Mouse (Mus musculus) midbrain, embryonic 12.5 days (tissue): ENCODE data around the gene Edem3. TPM values are rescaled to one million over a fixed set of nuclear protein-coding genes. Genes with fewer than 3 reads are reported as not detected.
"Not testable (repeated sequence)": the region's sequence is repeated elsewhere in the genome, so short reads cannot be mapped to it uniquely, and the experiment has no call there.

Experiments
- ATAC-seq: fragments of 200-750 bp; cut with Nextera tagmentation; 2 replicates; pipeline ENCODE4 v1.8.0; 2017; ENCODE audit warnings: low read depth, moderate TSS enrichment, moderate library complexity; ENCODE audit not compliant: low FRiP score
- H3K27ac ChIP-seq: fragments of 300-500 bp; sonication (generic); replicated peaks from 2 replicates; pipeline ENCODE4 v1.5.1; 2016; ENCODE audit warnings: mild to moderate bottlenecking
- H3K27me3 ChIP-seq: fragments of 300-500 bp; sonication (generic); 2 replicates; pipeline ENCODE4 v1.6.1; 2016; ENCODE audit warnings: mild to moderate bottlenecking
- H3K36me3 ChIP-seq: fragments of 300-500 bp; sonication (generic); 2 replicates; pipeline ENCODE4 v1.6.1; 2016
- H3K4me1 ChIP-seq: fragments of 300-500 bp; sonication (generic); 2 replicates; pipeline ENCODE4 v1.6.1; 2016
- H3K4me2 ChIP-seq: fragments of 300-500 bp; sonication (generic); replicated peaks from 2 replicates; pipeline ENCODE4 v1.6.1; 2016; ENCODE audit warnings: mild to moderate bottlenecking, moderate library complexity
- H3K4me3 ChIP-seq: fragments of 300-500 bp; sonication (generic); 2 replicates; pipeline ENCODE4 v1.5.1; 2016; ENCODE audit warnings: mild to moderate bottlenecking
- H3K9ac ChIP-seq: fragments of 300-500 bp; sonication (generic); replicated peaks from 2 replicates; pipeline ENCODE4 v1.6.1; 2016; ENCODE audit warnings: mild to moderate bottlenecking, moderate library complexity
- H3K9me3 ChIP-seq: fragments of 300-500 bp; sonication (generic); 2 replicates; pipeline ENCODE4 v1.6.1; 2016; ENCODE audit warnings: mild to moderate bottlenecking
- WGBS: fragments of 180-500 bp; shearing (Covaris S2); methylation state at CpG from one replicate; pipeline ENCODE4 v1.1.7; 2016; 5-methylcytosine and 5-hydroxymethylcytosine counted together
- polyA plus RNA-seq: library from polyadenylated mRNA; unstranded; fragments of >200 nt; fragmentation: Nextera tagmentation; extraction: Ambion mirVana; gene quantifications from 2 replicates; pipeline ENCODE4 v1.2.1, GENCODE M21; 2016

Edem3 gene
- polyA plus RNA-seq, 1 experiment from 2014 or later: 26.6 TPM

DNA sequence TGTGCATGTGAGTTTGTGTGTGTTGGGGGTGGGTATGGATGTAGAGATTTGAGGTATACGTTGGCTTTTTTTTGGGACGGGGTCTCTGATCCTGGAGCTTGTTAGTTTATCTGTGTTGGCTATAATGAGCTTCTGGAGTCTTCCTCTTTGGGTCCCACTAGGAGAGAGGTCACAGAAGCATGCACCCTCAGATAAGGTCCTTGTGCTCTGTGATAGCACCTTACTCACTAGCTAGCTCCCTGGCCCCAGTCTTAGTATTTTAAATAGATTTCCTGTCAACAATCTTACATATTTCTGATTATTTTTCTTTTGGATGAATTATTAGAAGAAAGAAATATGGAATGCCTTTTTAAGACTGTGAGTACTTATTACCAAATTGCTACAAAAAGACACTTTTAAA lies 24.1 kb downstream of the Edem3 start:
- Histone ChIP-seq H3K27ac (no peak overlapping the region), H3K4me2 (no peak overlapping the region), H3K4me3 (no peak overlapping the region), H3K9ac (no peak overlapping the region), H3K27me3 (no peaks in the 10 kb centered on the region), H3K9me3 (no peaks in the 10 kb centered on the region), H3K4me1 (no peaks in the 10 kb centered on the region), H3K36me3 (peaks cover 44% of the 10 kb centered on the region)
- WGBS: 93% methylated on average over 2 of the region's 2 CpGs
- ATAC-seq: no peak

- no peak for ATAC-seq
- WGBS: 85% methylated on average over 7 of the region's 7 CpGs
- Histone ChIP-seq H3K9me3 (no peaks in the 10 kb centered on the region), H3K36me3 (peaks cover 38% of the 10 kb centered on the region), H3K4me2 (no peak overlapping the region), H3K4me1 (no peaks in the 10 kb centered on the region), H3K27me3 (no peaks in the 10 kb centered on the region), H3K4me3 (no peak overlapping the region), H3K9ac (no peak overlapping the region), H3K27ac (no peak overlapping the region)
These were observed 26.3 kb downstream of the Edem3 start for GRCm38 (mm10) chr1:151781447-151781846.

DNA sequence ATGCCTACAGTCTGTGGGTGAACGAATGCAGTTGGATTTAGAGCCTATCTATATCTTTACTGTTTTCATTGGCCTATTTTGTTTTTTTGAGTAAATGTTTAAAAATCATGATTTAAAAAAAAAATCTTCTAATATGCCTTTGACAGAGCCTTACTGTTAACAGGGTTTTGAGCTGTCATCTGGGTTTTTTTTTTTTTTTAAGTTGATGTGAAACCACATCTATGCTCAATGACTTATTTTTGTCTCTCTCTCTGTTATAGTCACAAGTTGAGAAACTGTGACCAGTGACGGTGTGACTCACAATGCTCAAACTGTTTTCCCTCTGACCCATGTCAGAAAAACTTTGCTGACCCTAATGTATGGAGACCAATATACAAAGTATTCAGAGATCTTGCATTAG lies 28.2 kb downstream of the Edem3 start:
- ATAC-seq: no peak
- H3K4me1 ChIP-seq: no peaks in the 10 kb centered on the region
- no peak overlapping the region for H3K9ac ChIP-seq
- H3K27me3 ChIP-seq: no peaks in the 10 kb centered on the region
- H3K27ac ChIP-seq: no peak overlapping the region
- no peak overlapping the region for H3K4me2 ChIP-seq
- peaks cover 28% of the 10 kb centered on the region for H3K36me3 ChIP-seq
- WGBS: 94% methylated on average over 2 of the region's 2 CpGs
- H3K4me3 ChIP-seq: no peak overlapping the region
- H3K9me3 ChIP-seq: no peaks in the 10 kb centered on the region

DNA sequence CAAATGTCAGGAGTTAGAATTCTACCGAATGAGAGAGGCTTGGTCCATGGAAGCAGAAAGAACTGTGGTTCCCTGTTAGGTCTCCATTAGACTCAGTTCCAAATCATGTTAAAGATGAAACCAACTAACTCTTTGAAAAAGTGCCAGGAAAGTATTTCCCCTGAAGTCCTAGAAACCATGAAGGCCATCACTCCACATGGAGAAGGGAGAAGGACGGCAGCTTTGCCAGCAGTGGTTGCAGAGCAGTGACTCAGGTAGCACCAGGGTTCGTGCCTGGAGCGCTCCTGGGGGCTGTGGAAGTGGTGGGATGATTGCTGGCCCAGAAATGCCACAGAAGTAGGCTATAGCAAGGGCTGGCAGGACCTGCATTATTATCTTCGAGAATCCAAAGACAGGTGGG lies 31.2 kb downstream of the Edem3 start:
- Histone ChIP-seq H3K9ac (no peak overlapping the region), H3K9me3 (no peaks in the 10 kb centered on the region), H3K4me1 (0 out of 2 replicates have a peak, but pooled peaks cover 2% of the 10 kb centered on the region), H3K27me3 (no peaks in the 10 kb centered on the region), H3K27ac (no peak overlapping the region), H3K36me3 (peaks cover 28% of the 10 kb centered on the region), H3K4me3 (no peak overlapping the region), H3K4me2 (no peak overlapping the region)
- no peak for ATAC-seq
- WGBS: 95% methylated on average over 5 of the region's 5 CpGs

GRCm38 (mm10) chr1:151789136-151789535 lies 34.0 kb downstream of the Edem3 start:
- 53% methylated on average over 4 of the region's 4 CpGs for WGBS
- no peaks in the 10 kb centered on the region for H3K27me3 ChIP-seq
- H3K4me1 ChIP-seq: 0 out of 2 replicates have a peak, but pooled peaks cover 2% of the 10 kb centered on the region
- H3K36me3 ChIP-seq: peaks cover 32% of the 10 kb centered on the region
- ATAC-seq: no peak
- H3K27ac ChIP-seq: no peak overlapping the region
- no peak overlapping the region for H3K9ac ChIP-seq
- no peak overlapping the region for H3K4me2 ChIP-seq
- no peaks in the 10 kb centered on the region for H3K9me3 ChIP-seq
- no peak overlapping the region for H3K4me3 ChIP-seq

GRCm38 (mm10) chr1:151792076-151792475 lies 36.9 kb downstream of the Edem3 start:
- H3K4me1 ChIP-seq, ATAC-seq, H3K27me3 ChIP-seq, H3K4me3 ChIP-seq, H3K9ac ChIP-seq, H3K9me3 ChIP-seq, H3K4me2 ChIP-seq, H3K27ac ChIP-seq: not testable (repeated sequence)
- H3K36me3 ChIP-seq: peaks cover 44% of the 10 kb centered on the region
- WGBS: 88% methylated on average over 8 of the region's 8 CpGs

DNA sequence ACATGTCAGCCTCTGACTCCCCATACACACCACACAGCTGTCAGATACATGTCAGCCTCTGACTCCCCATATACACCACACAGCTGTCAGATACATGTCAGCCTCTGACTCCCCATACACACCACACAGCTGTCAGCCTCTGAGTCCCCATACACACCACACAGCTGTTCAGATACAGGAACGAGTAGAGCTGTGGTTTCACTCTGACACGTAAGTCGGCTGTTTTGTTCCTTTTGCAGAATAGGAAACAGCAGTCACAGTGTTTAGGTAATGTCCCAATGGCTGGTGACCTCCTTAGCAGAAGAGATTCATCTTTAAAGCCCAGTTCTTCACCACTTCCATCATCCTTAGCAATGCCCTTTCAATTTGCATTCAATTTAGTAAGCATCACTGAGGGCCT lies 47.6 kb downstream of the Edem3 start:
- not testable (repeated sequence) for H3K27ac ChIP-seq, H3K9me3 ChIP-seq, H3K4me2 ChIP-seq, H3K4me1 ChIP-seq, H3K27me3 ChIP-seq, H3K9ac ChIP-seq, ATAC-seq, H3K4me3 ChIP-seq
- 85% methylated on average over 3 of the region's 3 CpGs for WGBS
- H3K36me3 ChIP-seq: peaks cover 40% of the 10 kb centered on the region

GRCm38 (mm10) chr1:151807286-151807685 lies 52.1 kb downstream of the Edem3 start:
- no peak for ATAC-seq
- Histone ChIP-seq H3K4me2 (no peak overlapping the region), H3K36me3 (peaks cover 45% of the 10 kb centered on the region), H3K27me3 (no peaks in the 10 kb centered on the region), H3K4me3 (no peak overlapping the region), H3K9ac (no peak overlapping the region), H3K4me1 (no peaks in the 10 kb centered on the region), H3K27ac (no peak overlapping the region), H3K9me3 (no peaks in the 10 kb centered on the region)
- WGBS: 89% methylated on average over 5 of the region's 5 CpGs

DNA sequence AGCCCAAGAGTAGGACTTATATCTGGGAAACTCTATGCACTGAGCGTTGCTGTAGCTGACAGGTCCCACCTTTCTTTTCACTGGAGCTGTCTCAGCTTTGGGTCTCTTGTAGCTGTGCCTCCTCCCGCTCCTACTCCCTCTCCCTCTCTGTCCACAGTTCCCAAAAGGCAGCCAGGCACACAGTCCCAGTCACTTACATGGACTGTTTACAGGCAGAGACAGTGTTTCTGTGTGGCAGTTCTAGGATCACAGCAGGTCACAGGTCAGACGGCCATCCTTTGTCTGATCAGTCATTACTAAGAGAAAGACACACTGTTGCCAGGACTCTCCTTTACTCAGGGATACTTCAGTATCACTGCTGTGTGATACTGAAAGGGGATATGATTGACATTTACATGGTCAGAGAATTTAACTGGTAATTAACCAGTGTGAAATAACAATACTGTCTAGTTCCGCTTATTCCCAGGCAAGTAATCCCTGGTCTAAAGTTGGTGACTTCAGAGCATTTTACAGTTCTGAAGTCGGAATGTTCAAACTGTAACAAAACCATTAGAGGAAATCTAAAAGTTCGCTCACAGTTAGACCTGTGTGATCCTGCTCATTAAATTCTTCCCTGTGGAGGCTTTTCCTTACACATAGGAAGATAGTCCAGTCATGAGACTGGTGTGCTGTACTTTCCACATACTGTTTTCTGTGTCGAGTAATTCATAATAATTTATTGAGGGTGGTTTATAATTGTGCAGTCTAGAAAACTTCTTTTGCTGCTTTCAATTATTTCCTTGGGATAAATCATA lies 55.7 kb downstream of the Edem3 start:
- Histone ChIP-seq H3K4me3 (no peak overlapping the region), H3K4me2 (no peak overlapping the region), H3K9ac (no peak overlapping the region), H3K9me3 (no peaks in the 10 kb centered on the region), H3K36me3 (peaks cover 51% of the 10 kb centered on the region), H3K27ac (no peak overlapping the region), H3K4me1 (no peaks in the 10 kb centered on the region), H3K27me3 (no peaks in the 10 kb centered on the region)
- WGBS: 70% methylated on average over 7 of the region's 7 CpGs
- no peak for ATAC-seq

- H3K36me3 ChIP-seq: peaks cover 53% of the 10 kb centered on the region
- no peaks in the 10 kb centered on the region for H3K27me3 ChIP-seq
- no peak overlapping the region for H3K27ac ChIP-seq
- WGBS: 92% methylated on average over 16 of the region's 16 CpGs
- H3K9me3 ChIP-seq: no peaks in the 10 kb centered on the region
- no peak overlapping the region for H3K4me3 ChIP-seq
- no peak overlapping the region for H3K9ac ChIP-seq
- no peaks in the 10 kb centered on the region for H3K4me1 ChIP-seq
- no peak for ATAC-seq
- H3K4me2 ChIP-seq: no peak overlapping the region
These were observed 56.3 kb downstream of the Edem3 start for GRCm38 (mm10) chr1:151811456-151811855.

DNA sequence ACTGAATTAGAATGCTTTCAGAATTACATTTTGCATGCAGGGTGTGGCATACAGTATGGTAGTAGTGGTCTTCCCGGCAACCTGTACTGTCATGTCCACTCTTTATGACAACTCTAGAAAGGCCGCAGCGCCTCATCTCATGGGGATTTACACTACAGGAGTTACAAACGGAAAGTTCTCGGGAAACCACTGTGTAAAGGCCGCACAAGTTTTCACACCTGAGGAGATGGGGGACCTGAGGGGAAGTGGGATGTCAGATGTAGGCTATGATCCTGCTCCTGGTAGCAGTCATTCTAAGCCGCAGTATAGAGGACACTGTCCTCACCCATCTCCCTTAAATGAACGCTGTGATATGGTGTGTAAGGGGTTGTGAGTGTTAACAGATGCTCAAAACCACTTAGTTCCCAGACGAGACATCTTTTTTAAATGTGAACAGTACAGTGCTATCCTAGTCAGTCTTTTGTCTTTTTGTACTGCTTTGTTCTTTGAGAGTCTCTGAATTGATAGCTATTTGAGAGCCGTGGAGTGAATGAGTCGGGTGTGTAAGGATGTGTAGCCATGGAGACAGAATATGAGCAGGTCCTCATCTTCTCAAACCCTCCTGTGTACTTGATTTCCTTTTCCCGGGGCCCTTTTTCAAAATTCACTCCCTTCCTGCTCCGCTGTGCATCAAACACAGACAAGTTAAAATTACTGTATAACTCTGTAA lies 57.0 kb downstream of the Edem3 start:
- no peaks in the 10 kb centered on the region for H3K4me1 ChIP-seq
- H3K27ac ChIP-seq: no peak overlapping the region
- H3K9ac ChIP-seq: no peak overlapping the region
- no peak overlapping the region for H3K4me2 ChIP-seq
- H3K9me3 ChIP-seq: no peaks in the 10 kb centered on the region
- no peak overlapping the region for H3K4me3 ChIP-seq
- H3K36me3 ChIP-seq: peaks cover 46% of the 10 kb centered on the region
- ATAC-seq: no peak
- WGBS: 83% methylated on average over 13 of the region's 13 CpGs
- H3K27me3 ChIP-seq: no peaks in the 10 kb centered on the region

- no peak for ATAC-seq
- peaks cover 42% of the 10 kb centered on the region for H3K36me3 ChIP-seq
- H3K9ac ChIP-seq: no peak overlapping the region
- H3K4me1 ChIP-seq: no peaks in the 10 kb centered on the region
- no peak overlapping the region for H3K4me2 ChIP-seq
- no peak overlapping the region for H3K4me3 ChIP-seq
- H3K9me3 ChIP-seq: no peaks in the 10 kb centered on the region
- 92% methylated on average over 3 of the region's 3 CpGs for WGBS
- no peaks in the 10 kb centered on the region for H3K27me3 ChIP-seq
- no peak overlapping the region for H3K27ac ChIP-seq
These were observed 60.9 kb downstream of the Edem3 start for GRCm38 (mm10) chr1:151816051-151816450.
